34 mouse cellular contexts compared by ENCODE assay signal in the genomic region with DNA sequence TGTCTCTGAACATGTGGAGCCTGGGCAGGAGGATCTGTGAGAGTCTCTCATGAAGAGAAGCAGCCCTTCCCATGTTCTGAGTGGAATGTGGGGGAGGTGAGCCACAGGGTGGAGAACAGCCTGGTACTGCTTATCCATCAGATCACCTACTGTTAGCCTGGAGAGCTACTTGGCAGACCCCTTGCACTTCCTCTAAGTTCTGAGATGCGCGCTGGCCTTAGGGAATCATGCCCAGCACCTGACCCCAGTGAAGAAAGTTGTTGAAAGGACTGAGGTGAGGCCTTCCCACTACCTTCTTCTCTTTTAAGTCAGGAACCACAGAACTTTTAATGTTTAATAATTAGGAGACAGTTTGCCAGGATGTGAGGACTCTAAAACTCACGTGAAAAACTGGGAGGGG. TPM values are rescaled to one million over a fixed set of nuclear protein-coding genes. Genes with fewer than 3 reads are reported as not detected.
"Had no signal": no experiment of that assay in that cellular context is flagged by ENCODE, and none has a peak within 500 bp of the region (broad histone marks: within the 10 kb centered on the region; RNA-seq: fewer than 3 reads in every experiment).

No protein-coding gene starts in this region.

RNA-seq across cellular contexts. Expression of gene Gal3st2c, which starts 1.2 kb away (rescaled TPM):
- total RNA-seq: left cerebral cortex, postnatal 25 days; liver, adult 2 months; megakaryocyte, adult 5-6 weeks; midbrain, postnatal 0 days; monocyte, adult 5-6 weeks had no signal
- polyA plus RNA-seq: limb, embryonic 10.5 days; limb, embryonic 11.5 days; limb, embryonic 12.5 days; limb, embryonic 13.5 days; limb, embryonic 14.5 days; limb, embryonic 15.5 days; liver, adult 2 months; liver, embryonic 11.5 days; liver, embryonic 12.5 days; liver, embryonic 13.5 days; liver, embryonic 14.5 days; liver, embryonic 15.5 days; liver, embryonic 16.5 days; liver, postnatal 0 days; lung, adult 2 months; lung, embryonic 14.5 days; lung, embryonic 15.5 days; lung, embryonic 16.5 days; lung, postnatal 0 days; macrophage; midbrain, embryonic 10.5 days; midbrain, embryonic 11.5 days; midbrain, embryonic 12.5 days; midbrain, embryonic 14.5 days; midbrain, embryonic 15.5 days; midbrain, embryonic 16.5 days; midbrain, postnatal 0 days; myocyte; neural tube, embryonic 11.5 days; neural tube, embryonic 12.5 days; neural tube, embryonic 13.5 days had no signal

RNA-seq across cellular contexts. Expression of gene Neu4, which starts 28.8 kb away (rescaled TPM):
- total RNA-seq: liver, adult 2 months; megakaryocyte, adult 5-6 weeks; monocyte, adult 5-6 weeks had no signal
- polyA plus RNA-seq: limb, embryonic 10.5 days; limb, embryonic 11.5 days; limb, embryonic 12.5 days; limb, embryonic 13.5 days; limb, embryonic 14.5 days; limb, embryonic 15.5 days; liver, adult 2 months; liver, embryonic 11.5 days; liver, embryonic 12.5 days; liver, embryonic 13.5 days; liver, embryonic 14.5 days; liver, embryonic 15.5 days; liver, embryonic 16.5 days; liver, postnatal 0 days; lung, adult 2 months; lung, embryonic 14.5 days; lung, embryonic 15.5 days; lung, embryonic 16.5 days; lung, postnatal 0 days; macrophage; midbrain, embryonic 10.5 days; midbrain, embryonic 11.5 days; midbrain, embryonic 12.5 days; midbrain, embryonic 14.5 days; midbrain, embryonic 15.5 days; midbrain, embryonic 16.5 days; myocyte; neural tube, embryonic 11.5 days; neural tube, embryonic 12.5 days; neural tube, embryonic 13.5 days had no signal
